Mouse (Mus musculus) cortical plate, adult 2 months (tissue): ENCODE data around the gene Nudt14.

Source experiments
- CTCF ChIP-seq: fragments of 200-500 bp; IDR thresholded peaks from 2 replicates; pipeline ENCODE4 v1.5.1; 2011; ENCODE audit warnings: mild to moderate bottlenecking, control low read depth, low read length; ENCODE audit not compliant: insufficient read depth; ENCODE audit errors: extremely low read depth
- POLR2A ChIP-seq: fragments of 200-500 bp; IDR thresholded peaks from 2 replicates; pipeline ENCODE4 v1.6.1; 2011; ENCODE audit warnings: mild to moderate bottlenecking, low read length, control low read depth; ENCODE audit not compliant: insufficient read depth; ENCODE audit errors: extremely low read depth

GRCm38 (mm10) chr12:112885465-112885864 lies 56.5 kb downstream of the Nudt14 start:
- TF ChIP-seq CTCF: no peak
- no peak for TF ChIP-seq POLR2A
